35 mouse cellular contexts compared by ENCODE assay signal in the genomic region with DNA sequence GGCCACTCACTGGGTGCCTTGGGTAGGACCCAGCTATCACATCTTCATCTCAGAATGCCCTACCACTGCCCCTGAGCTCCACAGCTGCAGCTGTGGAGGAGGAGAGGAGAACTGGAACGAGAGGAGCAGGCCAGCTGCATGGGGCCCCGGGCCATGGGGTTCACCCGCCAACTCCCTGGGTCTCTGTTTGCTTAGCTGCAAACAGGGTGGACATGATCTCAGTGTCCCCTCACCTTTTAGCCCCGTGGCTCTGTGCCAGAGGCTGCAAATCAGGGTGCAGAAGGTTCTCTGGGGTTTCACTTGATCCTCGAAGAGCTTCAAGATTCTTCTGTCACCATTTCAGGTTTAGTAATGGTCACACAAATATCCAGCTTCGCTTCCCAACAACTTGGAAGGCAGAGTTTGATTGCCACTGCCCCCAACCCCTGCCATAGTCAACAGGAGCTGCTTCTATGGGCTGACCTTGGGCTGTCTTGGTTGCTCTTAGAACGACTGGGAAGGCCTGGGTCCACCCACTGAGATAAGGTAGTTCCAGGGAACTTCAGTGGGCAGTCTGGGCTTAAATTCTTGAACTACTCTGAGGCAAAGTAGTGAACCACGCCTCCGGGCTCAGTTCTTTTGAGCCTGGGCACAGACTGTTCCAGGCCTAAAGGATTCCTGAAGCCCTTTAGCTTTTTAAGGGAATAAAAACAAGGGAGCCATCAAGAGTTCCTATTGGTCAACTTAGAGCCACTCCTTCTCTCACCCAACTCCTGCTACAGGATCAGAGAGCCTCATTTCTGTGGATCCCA. TPM values are rescaled to one million over a fixed set of nuclear protein-coding genes. Genes with fewer than 3 reads are reported as not detected.
DNase-seq lines count a peak whose midpoint lies in the region; ATAC-seq lines count a peak whose summit lies in the region.
"Had no signal": no experiment of that assay in that cellular context is flagged by ENCODE, and none has a peak within 500 bp of the region (broad histone marks: within the 10 kb centered on the region; RNA-seq: fewer than 3 reads in every experiment).

No protein-coding gene starts in this region.

- no peak overlapping the region for H3K9ac ChIP-seq in liver, embryonic 12.5 days
- no peak overlapping the region for H3K9ac ChIP-seq in liver, embryonic 11.5 days (ENCODE audit: low read depth, low read length)
- no peak overlapping the region for H3K9ac ChIP-seq in stomach, embryonic 16.5 days (ENCODE audit: low read length)
- H3K9ac ChIP-seq: embryonic facial prominence, embryonic 15.5 days; forebrain, embryonic 12.5 days; forebrain, postnatal 0 days; hindbrain, embryonic 15.5 days had no signal

- H3K4me3 ChIP-seq in liver, embryonic 12.5 days, result no peak overlapping the region
- H3K4me3 ChIP-seq in liver, embryonic 11.5 days (ENCODE audit: low read depth, low read length), result no peak overlapping the region
- H3K4me3 ChIP-seq in stomach, embryonic 16.5 days (replicated peaks; ENCODE audit: low read length), result no peak overlapping the region
- H3K4me3 ChIP-seq: embryonic facial prominence, embryonic 10.5 days; embryonic facial prominence, embryonic 15.5 days; forebrain, embryonic 12.5 days; hindbrain, embryonic 10.5 days; hindbrain, embryonic 15.5 days had no signal

- no peaks in the 10 kb centered on the region for H3K4me1 ChIP-seq in liver, embryonic 12.5 days
- no peaks in the 10 kb centered on the region for H3K4me1 ChIP-seq in liver, embryonic 11.5 days (replicated peaks; ENCODE audit: control insufficient read depth, insufficient read depth, low read length)
- H3K4me1 ChIP-seq in stomach, embryonic 16.5 days (ENCODE audit: control insufficient read depth, insufficient read depth, low read length), result no peaks in the 10 kb centered on the region
- H3K4me1 ChIP-seq: embryonic facial prominence, embryonic 10.5 days; embryonic facial prominence, embryonic 15.5 days; hindbrain, embryonic 10.5 days; hindbrain, embryonic 15.5 days had no signal

- peaks cover under 1% of the 10 kb centered on the region; the same call in 1 of the 2 replicates for H3K27me3 ChIP-seq in liver, embryonic 12.5 days (replicated peaks)
- H3K27me3 ChIP-seq in liver, embryonic 11.5 days (replicated peaks; ENCODE audit: control insufficient read depth, insufficient read depth, low read length), result no peaks in the 10 kb centered on the region
- no peaks in the 10 kb centered on the region for H3K27me3 ChIP-seq in stomach, embryonic 16.5 days (ENCODE audit: control insufficient read depth, insufficient read depth, low read length)
- H3K27me3 ChIP-seq: embryonic facial prominence, embryonic 15.5 days; hindbrain, embryonic 15.5 days; Patski had no signal

- WGBS in liver, embryonic 12.5 days (ENCODE audit: insufficient replicate concordance), result 54% methylated on average over 9 of the region's 9 CpGs
- 75% methylated on average over 9 of the region's 9 CpGs for WGBS in liver, embryonic 11.5 days
- 81% methylated on average over 9 of the region's 9 CpGs for WGBS in stomach, embryonic 16.5 days

- no peaks in the 10 kb centered on the region for H3K9me3 ChIP-seq in liver, embryonic 12.5 days (replicated peaks)
- no peaks in the 10 kb centered on the region for H3K9me3 ChIP-seq in liver, embryonic 11.5 days (ENCODE audit: control insufficient read depth, low read length)
- H3K9me3 ChIP-seq in stomach, embryonic 16.5 days (replicated peaks; ENCODE audit: control insufficient read depth, low read length), result no peaks in the 10 kb centered on the region
- H3K9me3 ChIP-seq: embryonic facial prominence, embryonic 10.5 days; embryonic facial prominence, embryonic 15.5 days; forebrain, embryonic 12.5 days; hindbrain, embryonic 10.5 days; hindbrain, embryonic 15.5 days had no signal

- no peak overlapping the region for H3K4me2 ChIP-seq in liver, embryonic 12.5 days
- no peak overlapping the region for H3K4me2 ChIP-seq in liver, embryonic 11.5 days
- H3K4me2 ChIP-seq in stomach, embryonic 16.5 days (ENCODE audit: low read depth, low read length), result no peak overlapping the region
- H3K4me2 ChIP-seq: embryonic facial prominence, embryonic 15.5 days; forebrain, embryonic 12.5 days; hindbrain, embryonic 15.5 days; midbrain, embryonic 11.5 days had no signal

- H3K27ac ChIP-seq in liver, embryonic 12.5 days, result no peak overlapping the region
- no peak overlapping the region for H3K27ac ChIP-seq in liver, embryonic 11.5 days (ENCODE audit: low read depth, low read length)
- peak overlapping the region; percentile 38; the same call in 1 of the 2 replicates for H3K27ac ChIP-seq in stomach, embryonic 16.5 days (ENCODE audit: low read length)
- H3K27ac ChIP-seq: embryonic facial prominence, embryonic 10.5 days; embryonic facial prominence, embryonic 15.5 days; forebrain, embryonic 12.5 days; hindbrain, embryonic 10.5 days; hindbrain, embryonic 15.5 days; kidney, postnatal 0 days had no signal

- DNase-seq in liver, embryonic 11.5 days (ENCODE audit: low spot score), result no peak
- DNase-seq in ovary, adult 18-20 months (ENCODE audit: low spot score), result peak; percentile 49
- no peak for DNase-seq in ovary, postnatal 14 days (ENCODE audit: low spot score)
- no peak for DNase-seq in urinary bladder, adult 2 months (ENCODE audit: low spot score)
- DNase-seq in layer of hippocampus, adult 8-10 months (ENCODE audit: low spot score in 2 of 2), result no peak
- DNase-seq: adrenal gland, postnatal 36 days; cerebellum, adult 18-20 months; forebrain, postnatal 0 days; heart, postnatal 14 days; kidney, adult 8-10 months; layer of hippocampus, postnatal 36 days; lung, adult 18-20 months; lung, postnatal 10 days; spleen, adult 18-20 months; thymus, adult 18-20 months; thymus, postnatal 25 days had no signal

- H3K36me3 ChIP-seq in liver, embryonic 12.5 days, result peaks cover 13% of the 10 kb centered on the region
- peaks cover 6% of the 10 kb centered on the region; the same call in 1 of the 2 replicates for H3K36me3 ChIP-seq in liver, embryonic 11.5 days (ENCODE audit: control insufficient read depth, insufficient read depth, low read length)
- H3K36me3 ChIP-seq in stomach, embryonic 16.5 days (ENCODE audit: control insufficient read depth, insufficient read depth, low read length), result no peaks in the 10 kb centered on the region
- H3K36me3 ChIP-seq: forebrain, embryonic 12.5 days; hindbrain, embryonic 15.5 days had no signal

- ATAC-seq in liver, embryonic 12.5 days, result 0 out of 2 replicates have a peak, but pooled peaks have one; percentile 27
- ATAC-seq in liver, embryonic 11.5 days (replicated peaks; ENCODE audit: low FRiP score), result no peak
- peak; percentile 28; the same call in 1 of the 2 replicates for ATAC-seq in stomach, embryonic 16.5 days (ENCODE audit: insufficient read depth, low FRiP score)
- ATAC-seq: forebrain, postnatal 0 days; inflammation-experienced regulatory T-cells, adult 6 months; midbrain, embryonic 16.5 days; Patski had no signal

RNA-seq across cellular contexts. Expression of a gene that starts 22.8 kb away (rescaled TPM):
- polyA plus RNA-seq in liver, embryonic 12.5 days (2016; fragmentation: Nextera tagmentation; extraction: Ambion mirVana), result 36.1 and 37.0 TPM in 2 replicates
- 49.7 and 54.1 TPM in 2 replicates for polyA plus RNA-seq in liver, embryonic 11.5 days (2014; fragmentation: Nextera tagmentation; extraction: Ambion mirVana)
- polyA plus RNA-seq in stomach, embryonic 16.5 days (2015; fragmentation: Nextera tagmentation; extraction: Ambion mirVana), result 81.3 and 82.8 TPM in 2 replicates
- 70.6 and 71.2 TPM in 2 replicates for polyA plus RNA-seq in urinary bladder, adult 2 months (2012; rRNA removed)
- total RNA-seq in layer of hippocampus, adult 8-10 months (2022), result 1 to 10 TPM; 4.7 to 7.3 (median 5.7) TPM
- total RNA-seq: megakaryocyte, adult 5-6 weeks; neutrophil, adult 5-6 weeks had no signal
- polyA plus RNA-seq: inflammation-experienced regulatory T-cells, adult 6 months had no signal

RNA-seq across cellular contexts. Expression of a gene that starts 40.4 kb away (rescaled TPM):
- 2.2 and 2.7 TPM in 2 replicates for polyA plus RNA-seq in liver, embryonic 12.5 days (2016; fragmentation: Nextera tagmentation; extraction: Ambion mirVana)
- polyA plus RNA-seq in liver, embryonic 11.5 days (2014; fragmentation: Nextera tagmentation; extraction: Ambion mirVana), result 1.9 and 2.9 TPM in 2 replicates
- polyA plus RNA-seq in stomach, embryonic 16.5 days (2015; fragmentation: Nextera tagmentation; extraction: Ambion mirVana), result 164 and 168 TPM in 2 replicates
- polyA plus RNA-seq in urinary bladder, adult 2 months (2012; rRNA removed), result 0.35 and 0.51 TPM in 2 replicates
- not detected for total RNA-seq in layer of hippocampus, adult 8-10 months (2022)
- total RNA-seq: adrenal gland, adult 18-20 months; adrenal gland, postnatal 36 days; gastrocnemius, adult 8-10 months; heart, postnatal 14 days; layer of hippocampus, postnatal 36 days; left cerebral cortex, postnatal 4 days; megakaryocyte, adult 5-6 weeks; MEL; neutrophil, adult 5-6 weeks had no signal
- polyA plus RNA-seq: cortical plate, adult 2 months; forebrain, embryonic 12.5 days; inflammation-experienced regulatory T-cells, adult 6 months; midbrain, embryonic 16.5 days; Patski had no signal

Comparison
In these comparisons a context has a peak if more than half of its experiments do, and no peak if none do; other contexts are left out.
1. RNA of a gene that starts 40.4 kb away (polyA plus RNA-seq): 164 to 168 TPM in stomach, embryonic 16.5 days; 2.2 to 2.7 TPM in liver, embryonic 12.5 days, 1.9 to 2.9 TPM in liver, embryonic 11.5 days and 0.35 to 0.51 TPM in urinary bladder, adult 2 months; every median in the first group is over 10 times any median in the second.